Mouse (Mus musculus) MEL (cell line): Measurements from ENCODE around the gene Yju2. TPM values are rescaled to one million over a fixed set of nuclear protein-coding genes. Genes with fewer than 3 reads are reported as not detected.
A peak's percentile ranks its signal among the peaks of the same experiment; 100 is the strongest.

Experiments
- DNase-seq: peaks from one replicate; pipeline ENCODE4 v3.0.0; 2011; ENCODE audit warnings: low read depth, low spot score
- H3K27ac ChIP-seq: 2 replicates; pipeline ENCODE4 v1.5.1; 2012; ENCODE audit warnings: low read depth, mild to moderate bottlenecking, control low read depth, low read length, moderate library complexity; ENCODE audit not compliant: control insufficient read depth
- H3K27me3 ChIP-seq, 2 experiments: fragments of 150-350 bp in 1 of 2; sonication (generic) in 1 of 2; 2 replicates each; pipeline ENCODE4 v1.6.1; 2012; ENCODE audit warnings: low read length in 2 of 2, mild to moderate bottlenecking in 2 of 2, improper control_type of control experiment in 1 of 2, moderate library complexity in 1 of 2; ENCODE audit not compliant: insufficient read depth in 2 of 2, control insufficient read depth in 1 of 2
- H3K36me3 ChIP-seq, 2 experiments: 2 replicates each; pipeline ENCODE4 v1.6.1; 2012 to 2014; ENCODE audit warnings: low read length in 2 of 2, improper control_type of control experiment in 1 of 2, inconsistent platforms in 1 of 2, mild to moderate bottlenecking in 1 of 2; ENCODE audit not compliant: insufficient read depth in 2 of 2, control insufficient read depth in 1 of 2
- H3K4me1 ChIP-seq, 2 experiments: fragments of 150-350 bp in 1 of 2; sonication (generic) in 1 of 2; 2 replicates each; pipeline ENCODE4 v1.6.1; 2012; ENCODE audit warnings: low read length in 2 of 2, improper control_type of control experiment in 1 of 2, mild to moderate bottlenecking in 1 of 2; ENCODE audit not compliant: insufficient read depth in 2 of 2, control insufficient read depth in 1 of 2
- H3K4me3 ChIP-seq, 2 experiments: fragments of 150-350 bp in 1 of 2; sonication (generic) in 1 of 2; 2 replicates each; pipeline ENCODE4 v1.5.1; 2012; ENCODE audit warnings: low read depth in 2 of 2, low read length in 2 of 2, mild to moderate bottlenecking in 2 of 2, moderate library complexity in 2 of 2, control low read depth in 1 of 2, improper control_type of control experiment in 1 of 2; ENCODE audit not compliant: control insufficient read depth in 1 of 2, insufficient read depth in 1 of 2
- H3K79me2 ChIP-seq: 2 replicates; pipeline ENCODE4 v1.6.1; 2012; ENCODE audit warnings: mild to moderate bottlenecking, low read length, moderate library complexity; ENCODE audit not compliant: control insufficient read depth, poor library complexity, insufficient read depth
- H3K9ac ChIP-seq: 2 replicates; pipeline ENCODE4 v1.6.1; 2012; ENCODE audit warnings: low read depth, mild to moderate bottlenecking, control low read depth, low read length, moderate library complexity; ENCODE audit not compliant: control insufficient read depth, poor library complexity, severe bottlenecking
- H3K9me3 ChIP-seq: fragments of 150-350 bp; sonication (generic); replicated peaks from 2 replicates; pipeline ENCODE4 v1.6.1; 2012; ENCODE audit warnings: mild to moderate bottlenecking, low read length, improper control_type of control experiment, moderate library complexity; ENCODE audit not compliant: insufficient read depth
- BHLHE40 ChIP-seq: IDR thresholded peaks from 2 replicates; pipeline ENCODE4 v1.6.1; 2012; ENCODE audit warnings: low read depth, mild to moderate bottlenecking, inconsistent platforms, low read length, improper control_type of control experiment, borderline replicate concordance
- CHD2 ChIP-seq: IDR thresholded peaks from 2 replicates; pipeline ENCODE4 v1.6.1; 2011; ENCODE audit warnings: low read length, improper control_type of control experiment
- CTCF ChIP-seq, 3 experiments: IDR thresholded peaks in 2 of 3; conservative IDR thresholded peaks in 1 of 3; 2 replicates each; pipeline ENCODE4 v1.5.1; 2011 to 2012; ENCODE audit warnings: low read length in 3 of 3, low read depth in 2 of 3, mild to moderate bottlenecking in 2 of 3, improper control_type of control experiment in 1 of 3, inconsistent platforms in 1 of 3, mixed read lengths in 1 of 3, moderate library complexity in 1 of 3; ENCODE audit not compliant: control insufficient read depth in 1 of 3, insufficient read depth in 1 of 3, poor library complexity in 1 of 3, severe bottlenecking in 1 of 3
- E2F4 ChIP-seq: IDR thresholded peaks from 2 replicates; pipeline ENCODE4 v1.6.1; 2011; ENCODE audit warnings: low read depth, low read length, improper control_type of control experiment, borderline replicate concordance
- ELF1 ChIP-seq: IDR thresholded peaks from 2 replicates; pipeline ENCODE4 v1.6.1; 2014; ENCODE audit warnings: low read depth, mild to moderate bottlenecking, inconsistent platforms, low read length, improper control_type of control experiment, moderate library complexity
- EP300 ChIP-seq, 2 experiments: IDR thresholded peaks; 2 replicates each; pipeline ENCODE4 v1.6.1; 2011; ENCODE audit warnings: improper control_type of control experiment in 2 of 2, low read length in 2 of 2, low read depth in 1 of 2, mild to moderate bottlenecking in 1 of 2
- ETS1 ChIP-seq: IDR thresholded peaks from 2 replicates; pipeline ENCODE4 v1.6.1; 2012; ENCODE audit warnings: low read depth, mild to moderate bottlenecking, inconsistent platforms, low read length, improper control_type of control experiment, moderate library complexity
- GATA1 ChIP-seq: IDR thresholded peaks from 2 replicates; pipeline ENCODE4 v1.6.1; 2011; ENCODE audit warnings: low read depth, low read length, improper control_type of control experiment
- HCFC1 ChIP-seq: IDR thresholded peaks from 2 replicates; pipeline ENCODE4 v1.6.1; 2012; ENCODE audit warnings: low read depth, mild to moderate bottlenecking, inconsistent platforms, low read length, improper control_type of control experiment, moderate library complexity
- JUND ChIP-seq: IDR thresholded peaks from 2 replicates; pipeline ENCODE4 v1.6.1; 2011; ENCODE audit warnings: low read depth, mild to moderate bottlenecking, improper control_type of control experiment, low read length
- KAT2A ChIP-seq: conservative IDR thresholded peaks from 2 replicates; pipeline ENCODE4 v1.6.1; 2012; ENCODE audit warnings: low read depth, low read length, improper control_type of control experiment, inconsistent platforms
- MAFK ChIP-seq: IDR thresholded peaks from 2 replicates; pipeline ENCODE4 v1.6.1; 2011; ENCODE audit warnings: low read depth, mild to moderate bottlenecking, low read length, improper control_type of control experiment, borderline replicate concordance
- MAX ChIP-seq: IDR thresholded peaks from 2 replicates; pipeline ENCODE4 v1.6.1; 2011; ENCODE audit warnings: low read length, improper control_type of control experiment
- MAZ ChIP-seq: IDR thresholded peaks from 2 replicates; pipeline ENCODE4 v1.6.1; 2012; ENCODE audit warnings: low read depth, mild to moderate bottlenecking, inconsistent platforms, low read length, improper control_type of control experiment
- MEF2A ChIP-seq: IDR thresholded peaks from 2 replicates; pipeline ENCODE4 v1.6.1; 2014; ENCODE audit warnings: low read depth, mild to moderate bottlenecking, inconsistent platforms, low read length, improper control_type of control experiment; ENCODE audit not compliant: poor library complexity, insufficient replicate concordance, severe bottlenecking; ENCODE audit errors: extremely low read depth
- MXI1 ChIP-seq: IDR thresholded peaks from 2 replicates; pipeline ENCODE4 v1.6.1; 2011; ENCODE audit warnings: mild to moderate bottlenecking, low read depth, low read length, improper control_type of control experiment
- MYC ChIP-seq: IDR thresholded peaks from 2 replicates; pipeline ENCODE4 v1.6.1; 2011; ENCODE audit warnings: low read depth, mild to moderate bottlenecking, low read length, improper control_type of control experiment, moderate library complexity
- NELFE ChIP-seq: IDR thresholded peaks from 2 replicates; pipeline ENCODE4 v1.6.1; 2011; ENCODE audit warnings: low read depth, low read length, improper control_type of control experiment
- POLR2A ChIP-seq, 2 experiments: IDR thresholded peaks; 2 replicates each; pipeline ENCODE4 v1.6.1; 2011 to 2012; ENCODE audit warnings: low read length in 2 of 2, mild to moderate bottlenecking in 2 of 2, control low read depth in 1 of 2, improper control_type of control experiment in 1 of 2, low read depth in 1 of 2, moderate library complexity in 1 of 2; ENCODE audit not compliant: control insufficient read depth in 1 of 2, insufficient read depth in 1 of 2, poor library complexity in 1 of 2
- POLR2AphosphoS2 ChIP-seq: IDR thresholded peaks from 2 replicates; pipeline ENCODE4 v1.6.1; 2011; ENCODE audit warnings: low read length, improper control_type of control experiment
- RAD21 ChIP-seq: IDR thresholded peaks from 2 replicates; pipeline ENCODE4 v1.6.1; 2011; ENCODE audit warnings: mild to moderate bottlenecking, low read depth, low read length, improper control_type of control experiment
- RCOR1 ChIP-seq: IDR thresholded peaks from 2 replicates; pipeline ENCODE4 v1.6.1; 2012; ENCODE audit warnings: low read depth, mild to moderate bottlenecking, inconsistent platforms, low read length, improper control_type of control experiment
- SIN3A ChIP-seq: IDR thresholded peaks from 2 replicates; pipeline ENCODE4 v1.6.1; 2012; ENCODE audit warnings: low read length, improper control_type of control experiment, inconsistent platforms
- TAL1 ChIP-seq: IDR thresholded peaks from 2 replicates; pipeline ENCODE4 v1.6.1; 2012; ENCODE audit warnings: mild to moderate bottlenecking, inconsistent platforms, low read length, moderate library complexity, mixed read lengths
- TBP ChIP-seq: IDR thresholded peaks from 2 replicates; pipeline ENCODE4 v1.8.0; 2011; ENCODE audit warnings: low read depth, low read length, improper control_type of control experiment
- TCF12 ChIP-seq: IDR thresholded peaks from 2 replicates; pipeline ENCODE4 v1.6.1; 2014; ENCODE audit warnings: low read depth, mild to moderate bottlenecking, inconsistent platforms, low read length, improper control_type of control experiment, moderate library complexity
- ZC3H11A ChIP-seq: IDR thresholded peaks from 2 replicates; pipeline ENCODE4 v1.6.1; 2012; ENCODE audit warnings: low read depth, mild to moderate bottlenecking, inconsistent platforms, low read length, improper control_type of control experiment
- ZKSCAN1 ChIP-seq: IDR thresholded peaks from 2 replicates; pipeline ENCODE4 v1.6.1; 2012; ENCODE audit warnings: low read depth, mild to moderate bottlenecking, inconsistent platforms, low read length, improper control_type of control experiment, moderate library complexity
- polyA plus RNA-seq, 2 experiments: library from polyadenylated mRNA; stranded (reverse) in 1 of 2; unstranded in 1 of 2; fragments of >175 nt in 1 of 2; fragments of >200 nt in 1 of 2; gene quantifications; 2 replicates each; pipeline versions ENCODE4 v1.2.1 to v1.2.4; 2012; ENCODE audit warnings: low replicate concordance in 2 of 2, low read depth in 1 of 2; ENCODE audit not compliant: insufficient read length in 2 of 2, insufficient read depth in 1 of 2, missing spikeins in 1 of 2
- total RNA-seq: library from RNA; depleted of rRNA; stranded (reverse); fragments of 300-350 nt; gene quantifications from 2 replicates; pipeline ENCODE4 v1.2.3, GENCODE M21; 2012

The Yju2 gene
- total and polyA plus RNA-seq, 3 experiments: 18.6 to 91.8 (median 25.2) TPM

DNA sequence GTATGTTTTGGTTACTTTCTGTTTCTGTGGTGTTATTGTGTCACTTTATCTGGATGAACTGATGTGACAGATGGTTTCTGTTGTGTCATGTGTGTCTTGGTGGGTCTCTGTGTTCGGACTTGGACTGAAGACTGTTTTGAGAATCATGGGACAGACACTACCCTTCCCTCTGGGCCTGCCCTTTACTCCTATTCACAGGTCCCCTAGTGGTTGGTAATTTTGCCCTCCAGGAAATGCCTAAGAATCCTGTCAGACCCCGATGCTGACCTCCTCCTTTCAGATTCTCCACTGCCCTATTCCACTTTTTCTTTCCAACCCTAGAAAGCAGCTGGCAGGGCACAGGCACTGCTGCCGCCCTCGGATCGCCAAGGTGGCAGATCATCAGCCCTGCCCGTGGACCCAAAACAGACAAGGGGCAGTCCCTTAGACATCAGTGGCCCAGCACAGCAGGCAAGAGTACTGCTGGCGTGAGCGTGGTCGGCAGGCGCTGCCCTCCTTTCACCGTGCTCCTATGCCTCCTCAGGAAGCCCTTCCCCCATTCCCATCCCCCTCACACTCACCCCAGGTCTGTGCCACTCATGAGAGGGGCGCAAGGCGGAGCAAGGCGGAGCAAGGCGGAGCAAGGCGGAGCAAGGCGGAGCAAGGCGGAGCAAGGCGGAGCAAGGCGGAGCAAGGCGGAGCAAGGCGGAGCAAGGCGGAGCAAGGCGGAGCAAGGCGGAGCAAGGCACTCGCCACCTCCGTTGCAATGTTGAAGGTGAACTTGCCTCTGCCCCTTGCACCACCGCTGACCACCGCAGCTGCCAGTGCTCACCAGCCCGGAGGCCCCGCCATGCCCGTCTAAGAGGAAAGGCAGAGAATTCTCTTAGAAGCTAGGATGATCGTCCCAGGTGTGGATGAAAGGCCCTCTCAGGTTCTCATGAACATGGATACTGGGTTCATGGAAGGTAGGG is 27.1 kb upstream of the Yju2 start:
- Histone ChIP-seq H3K4me1 (peaks cover 5 to 15% of the 10 kb centered on the region in 2 experiments; a peak in 3 of 4 replicates), H3K79me2 (peaks cover 4% of the 10 kb centered on the region; the same call in 1 of the 2 replicates), H3K9ac (peak overlapping the region; percentile 80), H3K27me3 (no peaks in the 10 kb centered on the region), H3K9me3 (no peaks in the 10 kb centered on the region), H3K36me3 (peaks cover 5 to 12% of the 10 kb centered on the region in 2 experiments)
- peak; percentile 87 for DNase-seq
- TF ChIP-seq MEF2A (0 out of 2 replicates have a peak, but pooled peaks have one; percentile 25), MAZ (peak; percentile 65; the same call in 1 of the 2 replicates), EP300 (IDR thresholded peaks at IDR 0.05; ENCODE audit: low read depth in 1 of 2, low read length in 2 of 2) (peak in 1 of 2 experiments; percentile 31; a peak in 1 of 4 replicates), ZC3H11A (no peak), RAD21 (no peak; the same call in 1 of the 2 replicates), SIN3A (no peak; the same call in none of the 2 replicates), POLR2AphosphoS2 (peak; percentile 32; the same call in 1 of the 2 replicates), MAX (0 out of 2 replicates have a peak, but pooled peaks have one; percentile 34), HCFC1 (peak; percentile 50; the same call in 1 of the 2 replicates), CTCF (IDR thresholded peaks at IDR 0.05 in 2 of 3, conservative IDR thresholded peaks at IDR 0.05 in 1 of 3; ENCODE audit: control insufficient read depth in 1 of 3, insufficient read depth in 1 of 3, low read depth in 2 of 3, low read length in 3 of 3, poor library complexity in 1 of 3, severe bottlenecking in 1 of 3) (peak in 2 of 3 experiments; percentile 30 to 42; a peak in 3 of 6 replicates), JUND (no peak), TCF12 (peak; percentile 65), MXI1 (peak; percentile 57), BHLHE40 (0 out of 2 replicates have a peak, but pooled peaks have one; percentile 14), POLR2A (IDR thresholded peaks at IDR 0.05; ENCODE audit: control insufficient read depth in 1 of 2, insufficient read depth in 1 of 2, low read depth in 1 of 2, low read length in 2 of 2, poor library complexity in 1 of 2) (peak; percentile 56 to 73; a peak in 3 of 4 replicates), NELFE (peak; percentile 55), CHD2 (peak; percentile 86)
- TF ChIP-seq, all 39 proteins: peak for 13
- peak overlapping the region; percentile 64 to 89 for H3K4me3 ChIP-seq
- H3K27ac ChIP-seq: peak overlapping the region; percentile 100

DNA sequence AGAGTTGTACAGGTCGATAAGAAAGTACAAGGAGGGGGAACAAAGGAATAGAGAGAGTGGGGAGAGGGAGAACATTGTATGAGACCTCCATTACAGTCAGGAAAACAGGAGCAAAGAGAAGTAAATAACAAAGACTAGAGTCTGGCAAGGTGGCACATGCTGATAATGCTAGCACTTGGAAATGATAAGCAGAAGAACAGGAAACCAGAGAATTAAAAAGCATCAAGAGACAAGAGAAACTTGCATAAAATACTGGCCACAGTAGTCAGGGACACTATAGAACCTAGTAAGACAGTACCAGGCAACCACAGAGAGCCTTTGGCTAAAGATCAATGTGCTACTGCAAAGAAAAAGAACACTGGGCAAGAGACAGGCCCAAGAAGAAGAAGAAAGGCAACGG is 26.3 kb upstream of the Yju2 start:
- Histone ChIP-seq H3K9me3 (no peaks in the 10 kb centered on the region), H3K4me1 (peaks cover 5 to 15% of the 10 kb centered on the region in 2 experiments; a peak in 3 of 4 replicates), H3K27me3 (no peaks in the 10 kb centered on the region), H3K27ac (peak overlapping the region; percentile 100), H3K36me3 (peaks cover 5 to 12% of the 10 kb centered on the region in 2 experiments), H3K79me2 (peaks cover 4% of the 10 kb centered on the region; the same call in 1 of the 2 replicates), H3K9ac (peak overlapping the region; percentile 80), H3K4me3 (peak overlapping the region; percentile 64 to 86)
- TF ChIP-seq ELF1 (0 out of 2 replicates have a peak, but pooled peaks have one; percentile 17), RCOR1 (peak; percentile 39; the same call in 1 of the 2 replicates), MAFK (peak; percentile 62; the same call in 1 of the 2 replicates), JUND (0 out of 2 replicates have a peak, but pooled peaks have one; percentile 7), BHLHE40 (peak; percentile 74; the same call in 1 of the 2 replicates), TCF12 (peak; percentile 96), HCFC1 (peak; percentile 42; the same call in 1 of the 2 replicates), EP300 (IDR thresholded peaks at IDR 0.05; ENCODE audit: low read depth in 1 of 2, low read length in 2 of 2) (peak; percentile 93 to 94), ETS1 (peak; percentile 88), E2F4 (no peak), ZKSCAN1 (no peak), GATA1 (peak; percentile 98), TBP (peak; percentile 65), TAL1 (peak; percentile 94), KAT2A (no peak), SIN3A (peak; percentile 78), MAX (no peak; the same call in 1 of the 2 replicates), MYC (0 out of 2 replicates have a peak, but pooled peaks have one; percentile 65)
- DNase-seq: peak; percentile 87
